Mouse (Mus musculus): Measurements from ENCODE around the gene Lmntd2. TPM values are rescaled to one million over a fixed set of nuclear protein-coding genes. Genes with fewer than 3 reads are reported as not detected.
"Not testable (repeated sequence)": the region's sequence is repeated elsewhere in the genome, so short reads cannot be mapped to it uniquely, and the experiment has no call there.

Lmntd2 gene
- polyA plus RNA-seq (2015; fragmentation: Nextera tagmentation; extraction: Ambion mirVana): 0.75 and 1.4 TPM in 2 replicates

GRCm38 (mm10) chr7:141213605-141214235 lies at the start of gene Lmntd2:
Gene Lmntd2 (minus strand): TSS chr7:141214080.
- ATAC-seq (replicated peaks): no peak
- H3K4me2 ChIP-seq (replicated peaks): peak within 1 kb of the TSS; percentile 97
- H3K4me3 ChIP-seq: peak within 1 kb of the TSS; percentile 87
- H3K27me3 ChIP-seq: no peaks in the 10 kb centered on the region
- whole genome bisulfite sequencing: 96% methylated on average over 11 of the region's 11 CpGs
- peak within 1 kb of the TSS; percentile 72 for H3K27ac ChIP-seq (replicated peaks)
- peaks cover 19% of the 10 kb centered on the region for H3K4me1 ChIP-seq
- H3K9me3 ChIP-seq: no peaks in the 10 kb centered on the region
- no peaks in the 10 kb centered on the region; the same call in 1 of the 2 replicates for H3K36me3 ChIP-seq
- H3K9ac ChIP-seq (replicated peaks): peak within 1 kb of the TSS; percentile 68

- Histone ChIP-seq H3K36me3 (peaks cover 56% of the 10 kb centered on the region), H3K9ac (replicated peaks) (no peak overlapping the region), H3K4me2 (replicated peaks) (no peak overlapping the region), H3K27me3 (no peaks in the 10 kb centered on the region), H3K27ac (replicated peaks) (no peak overlapping the region), H3K9me3 (no peaks in the 10 kb centered on the region), H3K4me1 (peaks cover 5% of the 10 kb centered on the region), H3K4me3 (no peak overlapping the region)
- 89% methylated on average over 13 of the region's 13 CpGs for WGBS
- no peak for ATAC-seq (replicated peaks)
Observed at GRCm38 (mm10) chr7:141263640-141264039, 49.8 kb upstream of the Lmntd2 start.

GRCm38 (mm10) chr7:141261480-141261879 lies 47.6 kb upstream of the Lmntd2 start:
- H3K36me3 ChIP-seq: peaks cover 76% of the 10 kb centered on the region
- 94% methylated on average over 3 of the region's 3 CpGs for WGBS
- no peaks in the 10 kb centered on the region for H3K27me3 ChIP-seq

GRCm38 (mm10) chr7:141256159-141256558 lies 42.3 kb upstream of the Lmntd2 start:
- H3K4me1 ChIP-seq: no peaks in the 10 kb centered on the region
- no peaks in the 10 kb centered on the region for H3K27me3 ChIP-seq
- H3K4me3 ChIP-seq: no peak overlapping the region
- no peak overlapping the region for H3K27ac ChIP-seq (replicated peaks)
- H3K9ac ChIP-seq (replicated peaks): no peak overlapping the region
- no peaks in the 10 kb centered on the region for H3K9me3 ChIP-seq
- H3K4me2 ChIP-seq (replicated peaks): no peak overlapping the region
- no peak for ATAC-seq (replicated peaks)
- WGBS: 94% methylated on average over 10 of the region's 10 CpGs
- H3K36me3 ChIP-seq: peaks cover 86% of the 10 kb centered on the region

More at GRCm38 (mm10) chr7:141261480-141261879, 47.6 kb upstream of the Lmntd2 start:
- H3K9ac ChIP-seq (replicated peaks): no peak overlapping the region
- ATAC-seq (replicated peaks): no peak
- no peak overlapping the region for H3K4me2 ChIP-seq (replicated peaks)
- no peak overlapping the region for H3K4me3 ChIP-seq
- no peaks in the 10 kb centered on the region for H3K9me3 ChIP-seq
- H3K27ac ChIP-seq (replicated peaks): no peak overlapping the region
- H3K4me1 ChIP-seq: peaks cover 5% of the 10 kb centered on the region

GRCm38 (mm10) chr7:141250486-141250885 lies 36.6 kb upstream of the Lmntd2 start:
- not testable (repeated sequence) for H3K4me3 ChIP-seq; ATAC-seq (replicated peaks); H3K9ac ChIP-seq (replicated peaks); H3K27me3 ChIP-seq; H3K4me2 ChIP-seq (replicated peaks); H3K27ac ChIP-seq (replicated peaks); H3K4me1 ChIP-seq; H3K9me3 ChIP-seq
- 92% methylated on average over 4 of the region's 4 CpGs for WGBS
- H3K36me3 ChIP-seq: peaks cover 85% of the 10 kb centered on the region

GRCm38 (mm10) chr7:141231551-141231950 lies 17.7 kb upstream of the Lmntd2 start:
- no peaks in the 10 kb centered on the region for H3K27me3 ChIP-seq
- H3K4me1 ChIP-seq: peaks cover 24% of the 10 kb centered on the region
- no peak overlapping the region for H3K4me2 ChIP-seq (replicated peaks)
- ATAC-seq (replicated peaks): no peak
- 94% methylated on average over 10 of the region's 10 CpGs for WGBS
- H3K9me3 ChIP-seq: no peaks in the 10 kb centered on the region
- no peak overlapping the region for H3K4me3 ChIP-seq
- no peak overlapping the region for H3K27ac ChIP-seq (replicated peaks)
- peaks cover 46% of the 10 kb centered on the region for H3K36me3 ChIP-seq
- no peak overlapping the region for H3K9ac ChIP-seq (replicated peaks)

- Histone ChIP-seq H3K27ac (replicated peaks) (no peak overlapping the region), H3K9me3 (no peaks in the 10 kb centered on the region), H3K4me2 (replicated peaks) (no peak overlapping the region), H3K36me3 (peaks cover 43% of the 10 kb centered on the region), H3K27me3 (no peaks in the 10 kb centered on the region), H3K4me1 (peaks cover 24% of the 10 kb centered on the region), H3K4me3 (no peak overlapping the region), H3K9ac (replicated peaks) (no peak overlapping the region)
- no peak for ATAC-seq (replicated peaks)
- 91% methylated on average over 3 of the region's 3 CpGs for WGBS
Observed at GRCm38 (mm10) chr7:141231111-141231510, 17.2 kb upstream of the Lmntd2 start.

- Histone ChIP-seq H3K9ac (replicated peaks) (no peak overlapping the region), H3K36me3 (peaks cover 40% of the 10 kb centered on the region), H3K27ac (replicated peaks) (no peak overlapping the region), H3K27me3 (no peaks in the 10 kb centered on the region), H3K4me2 (replicated peaks) (no peak overlapping the region), H3K9me3 (no peaks in the 10 kb centered on the region), H3K4me3 (no peak overlapping the region), H3K4me1 (peaks cover 24% of the 10 kb centered on the region)
- ATAC-seq (replicated peaks): no peak
- 91% methylated on average over 4 of the region's 4 CpGs for WGBS
Observed at GRCm38 (mm10) chr7:141230570-141230969, 16.7 kb upstream of the Lmntd2 start.

- H3K27ac ChIP-seq (replicated peaks): no peak overlapping the region
- H3K9me3 ChIP-seq: no peaks in the 10 kb centered on the region
- ATAC-seq (replicated peaks): no peak
- WGBS: 70% methylated on average over 6 of the region's 6 CpGs
- peak overlapping the region; percentile 82 for H3K4me2 ChIP-seq (replicated peaks)
- peaks cover 32% of the 10 kb centered on the region for H3K36me3 ChIP-seq
- H3K4me3 ChIP-seq: peak overlapping the region; percentile 90
- peak overlapping the region; percentile 91 for H3K9ac ChIP-seq (replicated peaks)
- H3K27me3 ChIP-seq: no peaks in the 10 kb centered on the region
- H3K4me1 ChIP-seq: peaks cover 24% of the 10 kb centered on the region
Observed at GRCm38 (mm10) chr7:141229702-141230101, 15.8 kb upstream of the Lmntd2 start.

GRCm38 (mm10) chr7:141228279-141229067 lies 14.6 kb upstream of the Lmntd2 start, which contains the start of gene Phrf1:
Gene Phrf1 (plus strand): TSS chr7:141228784.
- Histone ChIP-seq H3K4me2 (replicated peaks) (peak within 1 kb of the TSS; percentile 82), H3K4me1 (peaks cover 24% of the 10 kb centered on the region), H3K9ac (replicated peaks) (peak within 1 kb of the TSS; percentile 91), H3K36me3 (peaks cover 20% of the 10 kb centered on the region), H3K9me3 (no peaks in the 10 kb centered on the region), H3K4me3 (peak within 1 kb of the TSS; percentile 90), H3K27me3 (no peaks in the 10 kb centered on the region), H3K27ac (replicated peaks) (peak within 1 kb of the TSS; percentile 98)
- peak; percentile 96 for ATAC-seq (replicated peaks)
- WGBS: under 1% methylated on average over 76 of the region's 76 CpGs

- Histone ChIP-seq H3K4me3 (peak overlapping the region; percentile 90; the same call in 1 of the 2 replicates), H3K9ac (replicated peaks) (no peak overlapping the region), H3K36me3 (peaks cover 13% of the 10 kb centered on the region), H3K9me3 (no peaks in the 10 kb centered on the region), H3K4me1 (peaks cover 24% of the 10 kb centered on the region), H3K4me2 (replicated peaks) (peak overlapping the region; percentile 82; the same call in 1 of the 2 replicates), H3K27me3 (no peaks in the 10 kb centered on the region), H3K27ac (replicated peaks) (peak overlapping the region; percentile 98)
- ATAC-seq (replicated peaks): no peak
- 79% methylated on average over 4 of the region's 4 CpGs for WGBS
Observed at GRCm38 (mm10) chr7:141227796-141228195, 13.9 kb upstream of the Lmntd2 start.

GRCm38 (mm10) chr7:141226535-141226934 lies 12.7 kb upstream of the Lmntd2 start:
- no peaks in the 10 kb centered on the region for H3K27me3 ChIP-seq
- H3K4me2 ChIP-seq (replicated peaks): no peak overlapping the region
- 88% methylated on average over 6 of the region's 6 CpGs for WGBS
- H3K4me1 ChIP-seq: peaks cover 32% of the 10 kb centered on the region
- H3K4me3 ChIP-seq: no peak overlapping the region
- no peak overlapping the region for H3K9ac ChIP-seq (replicated peaks)
- no peak for ATAC-seq (replicated peaks)
- no peaks in the 10 kb centered on the region for H3K9me3 ChIP-seq
- H3K36me3 ChIP-seq: peaks cover under 1% of the 10 kb centered on the region; the same call in 1 of the 2 replicates
- H3K27ac ChIP-seq (replicated peaks): no peak overlapping the region

Data from forebrain, embryonic 15.5 days (tissue).